Mouse (Mus musculus) small intestine, adult 2 months (tissue): ENCODE measurements at regions not wholly inside any gene's neighbourhood (a gene's known extent, or its start where the extent isn't known, plus 50 kb on each side); places are given as distances from the start of the nearest gene placed in this dataset.

Source experiments
- CTCF ChIP-seq: fragments of 200-500 bp; IDR thresholded peaks from 2 replicates; pipeline ENCODE4 v1.5.1; 2012; ENCODE audit warnings: low read depth, mild to moderate bottlenecking, control low read depth, inconsistent platforms, low read length, moderate library complexity, mixed read lengths; ENCODE audit not compliant: insufficient replicate concordance, insufficient read length; ENCODE audit errors: extremely low read depth
- POLR2A ChIP-seq: fragments of 200-500 bp; IDR thresholded peaks from 2 replicates; pipeline ENCODE4 v1.6.1; 2012; ENCODE audit warnings: low read depth, mild to moderate bottlenecking, control low read depth, inconsistent platforms, low read length, moderate library complexity

DNA sequence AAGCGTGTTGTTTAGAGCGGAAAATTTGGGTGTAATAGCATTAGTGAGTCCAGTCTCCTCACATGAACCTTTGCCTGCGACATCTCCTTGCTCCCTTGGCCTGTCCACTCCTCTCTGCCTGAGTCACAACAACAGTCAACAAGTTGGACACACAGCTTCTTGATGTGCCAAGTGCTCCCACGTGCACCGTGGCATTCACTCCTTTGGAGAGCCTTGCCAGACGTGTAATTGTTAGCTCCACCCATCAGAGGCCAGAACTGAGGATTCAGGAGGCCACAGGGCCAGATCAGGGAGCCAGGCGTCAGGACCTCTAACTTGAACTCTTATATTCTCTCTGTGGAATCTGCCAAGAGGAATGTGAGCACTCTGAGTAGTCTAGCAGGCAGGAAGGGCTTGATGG lies 58.7 kb upstream of the Cdon start:
- TF ChIP-seq CTCF (no peak), POLR2A (no peak)
